Mouse (Mus musculus) lung, postnatal 14 days (tissue): ENCODE data around the gene Sde2.

ENCODE experiments used
- DNase-seq: peaks from one replicate; pipeline ENCODE4 v3.0.0; 2021

Sde2 gene

GRCm38 (mm10) chr1:180850316-180851270 lies at the start of gene Sde2:
Sde2 (plus strand) TSS chr1:180851127.
- DNase-seq: peak; percentile 100

GRCm38 (mm10) chr1:180801466-180801994 lies 49.4 kb upstream of the Sde2 start:
- no peak for DNase-seq

DNA sequence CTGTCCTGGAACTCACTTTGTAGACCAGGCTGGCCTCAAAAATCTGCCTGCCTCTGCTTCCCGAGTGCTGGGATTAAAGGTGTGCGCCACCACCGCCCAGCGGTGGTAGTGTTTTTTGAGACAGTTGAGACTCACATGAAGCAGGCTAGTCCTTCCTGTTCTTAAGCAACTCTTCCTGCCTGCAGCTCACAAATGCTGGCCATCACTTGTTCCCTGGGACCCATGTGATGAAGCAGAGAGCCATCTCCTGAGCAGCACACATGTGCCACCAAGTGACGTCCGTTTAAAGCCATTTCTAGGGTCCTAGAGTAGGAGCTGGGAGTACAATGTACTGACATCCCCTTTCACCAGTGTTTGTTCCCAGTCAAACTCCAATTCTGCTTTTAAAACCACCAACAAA lies 47.0 kb upstream of the Sde2 start:
- DNase-seq: no peak

- DNase-seq: no peak
Measured at GRCm38 (mm10) chr1:180808831-180809230, 42.1 kb upstream of the Sde2 start.

GRCm38 (mm10) chr1:180810976-180811375 lies 40.0 kb upstream of the Sde2 start:
- DNase-seq: no peak

GRCm38 (mm10) chr1:180811596-180812462 lies 39.1 kb upstream of the Sde2 start:
- DNase-seq: no peak

DNA sequence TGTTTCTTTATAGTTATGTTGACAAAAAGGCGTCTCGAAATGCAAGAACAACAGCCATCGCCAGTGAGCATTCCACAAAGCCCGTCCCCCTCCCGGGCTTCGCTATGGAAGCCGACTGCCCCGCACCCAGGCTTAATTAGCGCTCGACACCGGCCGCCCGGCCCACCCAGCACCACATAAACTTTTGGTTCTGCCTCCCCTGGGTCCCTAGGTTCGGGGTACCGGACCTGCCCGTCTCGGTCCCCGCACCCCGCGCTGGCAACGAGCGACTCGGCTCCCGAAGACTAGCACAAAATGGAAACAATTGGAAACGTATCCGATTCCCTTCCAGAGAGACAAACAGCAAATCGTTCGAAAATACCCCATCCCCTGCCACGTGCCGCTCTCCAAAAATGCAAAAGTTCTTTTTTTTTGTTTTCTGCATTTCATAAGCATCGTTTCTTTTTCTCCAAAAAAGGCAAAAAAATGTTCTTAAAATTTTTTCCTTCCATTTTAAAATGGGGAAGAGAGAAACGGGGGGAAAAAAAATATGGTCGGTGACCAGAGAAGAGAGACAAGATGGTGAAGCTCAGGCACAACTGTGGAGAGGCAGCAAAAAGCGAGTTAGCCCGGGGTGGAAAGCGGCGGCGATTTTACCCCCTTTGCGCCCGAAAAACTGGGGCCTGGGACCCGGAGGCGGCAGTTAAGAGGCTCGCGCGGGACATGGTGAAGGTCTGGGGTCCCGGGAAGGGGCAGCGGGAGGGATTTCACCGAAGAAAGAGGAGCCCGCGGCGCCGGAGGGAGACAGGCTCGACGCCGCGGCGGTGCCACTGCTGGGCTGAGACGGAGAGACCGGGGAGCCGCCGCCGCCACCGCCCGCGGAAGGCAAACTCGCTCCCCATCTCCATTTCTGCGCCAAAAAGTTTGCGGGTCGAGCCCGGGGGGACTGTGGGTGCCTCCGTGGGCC lies 38.2 kb upstream of the Sde2 start:
- DNase-seq: peak; percentile 56

GRCm38 (mm10) chr1:180813409-180813884 lies 37.5 kb upstream of the Sde2 start:
- peak; percentile 97 for DNase-seq

GRCm38 (mm10) chr1:180813885-180814740 lies 36.8 kb upstream of the Sde2 start, which contains the start of gene H3f3a:
H3f3a (minus strand) TSS chr1:180813943.
- DNase-seq: peak; percentile 90

DNA sequence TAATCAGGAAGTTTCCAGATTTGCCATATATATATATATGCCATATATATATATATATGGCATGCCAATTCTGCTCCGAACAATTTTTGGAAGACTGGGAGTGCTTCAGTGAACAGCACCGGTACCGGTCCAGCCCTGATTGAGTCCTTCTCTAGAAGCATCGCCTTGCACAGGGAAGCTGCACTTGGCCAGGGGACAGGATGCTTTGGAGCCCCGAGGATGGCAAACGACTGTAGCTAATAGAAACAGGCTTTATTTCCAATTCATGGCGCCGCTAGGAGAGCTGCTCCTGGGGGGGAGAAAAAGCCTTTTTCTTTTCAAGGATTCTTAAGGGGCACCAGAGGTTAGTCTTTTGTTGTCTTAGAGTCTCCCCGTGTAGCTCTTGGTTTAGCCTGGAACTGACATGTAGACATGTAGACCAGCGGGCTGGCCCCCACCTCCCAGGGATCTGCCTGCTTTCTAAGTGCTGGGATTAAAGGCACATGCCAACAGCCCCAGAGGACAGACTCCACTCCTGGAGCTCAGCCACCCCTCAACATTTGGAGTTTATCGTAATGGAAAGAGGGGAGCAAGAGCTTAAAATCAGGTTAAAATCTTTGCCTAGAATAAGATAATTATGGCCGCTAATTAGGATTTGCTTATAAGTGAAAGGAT lies 35.4 kb upstream of the Sde2 start:
- no peak for DNase-seq

- no peak for DNase-seq
Measured at GRCm38 (mm10) chr1:180818000-180818399, 32.9 kb upstream of the Sde2 start.

GRCm38 (mm10) chr1:180821101-180821500 lies 29.8 kb upstream of the Sde2 start:
- DNase-seq: no peak

GRCm38 (mm10) chr1:180822276-180822675 lies 28.7 kb upstream of the Sde2 start:
- DNase-seq: no peak

GRCm38 (mm10) chr1:180823716-180824115 lies 27.2 kb upstream of the Sde2 start:
- DNase-seq: no peak

GRCm38 (mm10) chr1:180824721-180825120 lies 26.2 kb upstream of the Sde2 start:
- DNase-seq: no peak

DNA sequence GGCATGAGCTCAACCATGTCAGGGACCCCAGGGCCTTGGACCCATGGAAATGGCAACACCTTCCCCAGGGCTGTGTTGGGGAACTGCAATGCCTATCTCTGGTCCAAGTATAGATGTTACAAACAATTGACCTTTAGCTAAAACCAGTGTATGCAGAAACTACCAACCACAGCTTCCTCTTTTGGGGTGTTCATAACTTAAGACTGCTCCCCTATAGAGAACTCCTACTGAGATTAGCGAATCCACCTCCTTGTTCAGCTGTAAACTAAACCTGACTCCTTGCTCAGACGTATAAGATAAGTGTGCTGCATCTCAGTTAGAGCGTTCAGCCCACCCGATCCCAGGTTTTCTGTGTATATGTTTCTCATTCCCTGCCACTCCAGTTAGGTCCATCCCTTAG lies 24.3 kb upstream of the Sde2 start:
- DNase-seq: no peak

DNA sequence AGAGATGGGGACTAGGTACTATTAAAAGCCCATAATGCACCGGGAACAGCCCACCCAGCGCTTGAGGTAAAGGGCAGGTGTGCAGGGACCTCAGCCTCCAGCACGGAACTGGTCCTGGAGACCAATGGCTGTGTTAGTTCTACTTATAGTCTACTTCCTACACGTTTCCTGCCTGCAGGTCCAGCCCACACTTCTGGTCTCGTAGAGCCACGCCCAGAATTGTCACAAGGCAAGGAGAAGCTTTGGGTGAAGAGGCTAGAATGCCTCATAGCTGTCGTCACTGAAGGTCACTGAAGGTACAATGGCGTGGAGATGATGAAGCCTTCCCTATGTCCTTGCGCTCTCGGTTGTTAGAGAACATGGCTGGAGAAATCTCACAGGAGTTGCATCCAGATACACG lies 21.2 kb upstream of the Sde2 start:
- no peak for DNase-seq

DNA sequence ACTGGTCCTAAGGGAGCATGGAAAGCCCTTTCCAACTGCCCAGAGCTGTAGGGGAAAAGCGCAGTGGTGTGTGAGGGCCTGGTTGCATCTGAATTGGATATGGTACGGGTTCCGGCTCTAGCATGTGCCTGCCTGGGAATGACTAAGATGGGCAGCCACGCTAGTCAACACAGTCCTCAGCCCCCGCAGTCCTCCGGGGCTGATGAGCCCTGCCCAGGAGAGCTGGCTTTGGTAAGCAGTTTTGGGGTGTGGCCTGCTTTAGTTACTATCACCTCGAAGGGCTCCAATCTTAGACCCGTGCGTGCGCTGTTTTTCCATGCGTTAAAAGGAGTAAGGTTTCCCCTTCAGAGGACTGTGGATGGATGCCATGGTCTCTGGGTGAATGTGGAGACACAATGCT lies 20.8 kb upstream of the Sde2 start:
- DNase-seq: no peak

DNA sequence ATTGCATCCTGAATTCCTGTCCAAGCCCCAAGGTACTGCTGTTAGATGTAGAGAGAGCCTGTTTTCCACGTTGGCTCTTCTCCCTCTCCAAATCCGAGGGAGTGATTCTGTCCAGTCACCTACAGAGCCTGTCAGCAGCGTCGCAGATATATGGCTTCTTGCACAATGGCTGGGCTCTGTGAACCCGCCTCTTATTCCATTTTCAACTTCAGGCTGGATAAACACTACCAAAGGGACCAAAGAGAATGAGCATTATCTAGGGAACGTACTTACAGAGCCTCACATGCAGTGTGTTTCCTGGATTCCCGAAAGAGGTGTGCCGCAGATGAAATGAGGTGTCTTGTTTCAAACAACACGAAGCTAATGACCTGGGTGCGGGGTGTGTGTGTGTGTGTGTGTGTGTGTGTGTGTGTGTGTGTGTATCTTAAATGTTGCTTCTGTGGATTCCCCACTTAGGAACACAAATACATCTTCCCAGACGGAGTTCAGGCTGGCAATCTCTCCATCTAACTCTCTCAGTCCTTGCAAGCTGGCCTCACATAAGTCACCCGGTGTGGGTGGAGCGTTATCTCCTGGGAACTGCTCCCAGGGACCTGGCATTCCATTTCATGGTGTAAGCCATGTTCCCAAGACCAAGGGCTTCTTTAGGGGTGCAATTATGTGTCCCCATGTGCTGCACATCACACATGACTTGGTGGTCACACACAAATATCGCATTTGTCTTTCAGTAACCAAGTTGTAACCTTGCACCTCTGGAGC lies 20.2 kb upstream of the Sde2 start:
- DNase-seq: no peak
